Mouse (Mus musculus) ES-Bruce4 (cell line): ENCODE measurements around the gene Mpdz.

Experiments
- CTCF ChIP-seq: IDR thresholded peaks from one replicate; pipeline ENCODE4 v1.8.1; 2011; ENCODE audit warnings: low read depth, low read length
- EP300 ChIP-seq: IDR thresholded peaks from 2 replicates; pipeline ENCODE4 v1.6.1; 2011; ENCODE audit warnings: low read depth, low read length; ENCODE audit not compliant: insufficient read depth
- POLR2A ChIP-seq: IDR thresholded peaks from one replicate; pipeline ENCODE4 v1.8.1; 2011; ENCODE audit warnings: low read length; ENCODE audit not compliant: insufficient read depth

DNA sequence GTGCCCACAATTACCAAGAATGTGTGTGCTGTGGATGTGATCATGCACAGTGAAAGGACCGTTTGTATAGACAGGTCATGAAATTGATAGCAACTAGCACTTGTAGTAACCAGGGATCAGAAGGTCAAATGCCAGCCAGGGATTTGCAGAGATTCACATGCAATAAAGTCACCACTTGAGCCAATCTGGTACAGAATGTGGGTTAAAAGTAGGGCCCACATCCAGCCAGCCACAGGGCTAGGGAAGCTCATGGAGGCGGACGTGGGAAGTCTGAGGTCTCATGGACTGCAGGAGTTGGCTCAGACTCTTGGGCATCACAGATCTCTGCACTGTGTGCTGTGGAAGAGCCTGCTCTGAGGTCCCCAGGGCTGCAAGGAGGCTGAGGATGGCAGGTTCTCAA is 22.6 kb upstream of the Mpdz start:
- TF ChIP-seq CTCF (no peak), EP300 (no peak), POLR2A (no peak)
